Mouse (Mus musculus) frontal cortex, postnatal 14 days (tissue): ENCODE results near the gene Pou2af1.
A peak's percentile ranks its signal among the peaks of the same experiment; 100 is the strongest.

Experiments used
- DNase-seq, 2 experiments: peaks; one replicate each; pipeline ENCODE4 v3.0.0; 2022; ENCODE audit warnings: low spot score in 2 of 2

Gene Pou2af1

DNA sequence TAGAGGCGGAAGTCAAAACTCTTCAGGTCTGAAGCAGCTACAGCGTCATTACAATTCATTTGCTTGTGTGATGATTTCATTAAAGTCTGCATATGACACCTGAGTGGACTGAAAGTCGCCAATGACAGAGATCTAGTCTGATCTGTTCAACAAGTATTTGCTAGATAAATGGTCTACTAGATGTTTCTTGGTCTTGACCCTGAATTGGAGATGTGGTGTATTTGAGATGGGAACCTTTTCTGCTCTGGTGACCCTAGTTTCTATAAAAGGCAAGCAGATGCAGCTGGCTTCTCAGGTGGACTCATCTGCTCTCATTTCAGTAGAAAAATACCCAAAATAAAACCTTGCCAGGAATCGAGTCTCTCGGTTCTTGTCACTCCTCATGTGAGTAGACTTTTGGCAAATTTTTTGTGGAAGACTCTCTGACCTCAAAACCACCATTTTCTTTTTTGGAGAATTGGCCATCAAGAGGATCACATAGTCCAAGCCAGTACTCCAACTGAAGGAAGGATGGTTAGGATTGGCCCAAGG lies 12.2 kb downstream of the Pou2af1 start:
- DNase-seq: no peak

DNA sequence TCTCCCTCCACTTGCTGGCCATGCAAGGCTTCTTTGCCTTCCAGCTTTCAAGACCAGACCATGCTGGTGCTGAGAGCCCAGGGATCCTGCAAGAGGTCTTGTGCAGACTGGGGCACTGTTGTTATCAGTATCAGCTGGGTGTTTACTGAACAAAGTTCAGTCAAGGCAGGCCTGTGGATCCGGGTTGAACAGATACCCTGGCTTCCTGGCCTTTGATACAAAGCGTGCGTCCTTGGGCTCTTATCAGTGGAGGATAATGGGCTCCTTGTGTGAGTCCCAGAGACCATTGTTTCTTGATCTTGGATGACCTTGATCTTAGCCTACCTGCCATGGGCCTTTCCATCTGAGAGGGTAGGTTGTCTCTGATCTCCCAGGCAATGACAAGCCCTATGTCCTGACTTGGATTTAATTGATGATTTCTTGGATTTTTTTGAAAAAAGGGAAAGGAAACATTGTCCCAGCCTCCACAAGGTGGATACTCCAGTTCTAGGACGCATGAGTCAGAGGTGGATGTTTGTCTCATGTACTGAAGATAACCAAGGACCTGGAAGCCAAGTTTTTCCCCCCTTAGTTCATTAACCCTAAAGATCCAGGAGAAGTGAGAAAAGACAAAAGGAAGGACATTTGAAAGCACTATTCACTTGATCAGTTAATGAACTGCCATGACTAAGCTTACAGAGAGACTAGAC lies 17.3 kb downstream of the Pou2af1 start:
- no peak for DNase-seq

DNA sequence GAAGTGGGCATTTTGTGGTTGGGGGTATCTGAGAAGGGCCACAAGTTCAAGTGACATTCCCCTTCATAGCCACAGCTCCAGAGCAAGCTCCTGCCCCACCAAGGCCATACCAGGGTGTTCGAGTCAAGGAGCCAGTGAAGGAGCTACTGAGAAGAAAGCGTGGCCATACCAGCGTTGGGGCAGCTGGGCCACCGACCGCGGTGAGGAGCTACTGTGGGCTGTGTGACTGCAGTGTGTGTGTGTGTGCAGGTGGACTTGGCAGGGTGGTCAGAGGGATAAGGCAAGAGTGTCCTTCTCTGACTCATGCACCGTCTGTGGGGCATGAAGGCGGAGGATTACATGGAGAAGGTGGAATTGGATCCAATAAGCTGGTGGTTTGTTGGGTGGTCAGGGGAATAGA lies 18.7 kb downstream of the Pou2af1 start:
- no peak for DNase-seq

DNA sequence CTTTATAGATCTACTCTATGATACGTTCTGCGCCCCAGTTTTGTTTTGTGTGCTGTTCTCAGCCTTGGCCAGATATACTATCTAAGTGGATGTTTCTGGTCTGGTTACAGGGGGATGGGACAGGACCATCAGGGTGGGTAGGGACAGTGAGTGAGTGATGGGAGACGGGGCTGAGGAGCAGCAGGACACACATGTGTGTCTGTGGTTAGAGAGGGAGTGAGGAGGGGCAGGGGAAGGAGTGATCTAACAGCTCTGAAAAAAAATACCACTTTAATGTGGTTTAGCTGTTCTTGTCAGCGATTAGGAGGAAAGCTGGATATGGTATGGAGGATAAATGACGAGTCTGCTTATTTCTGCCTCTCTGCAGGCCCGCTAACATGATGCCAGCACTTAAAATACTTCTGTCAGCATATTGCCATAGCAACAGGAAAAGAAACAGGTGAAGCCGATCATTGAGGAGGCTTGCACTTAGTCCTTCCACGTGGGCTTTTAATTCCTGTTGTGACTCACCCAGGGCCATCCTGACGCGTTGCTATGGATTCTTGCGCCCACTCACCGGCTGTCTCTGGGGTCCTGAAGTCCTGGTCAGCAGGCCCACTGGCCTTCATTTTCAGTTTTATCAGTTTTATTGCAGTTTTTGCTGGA lies 25.4 kb downstream of the Pou2af1 start:
- peak; percentile 46 to 49 for DNase-seq

DNA sequence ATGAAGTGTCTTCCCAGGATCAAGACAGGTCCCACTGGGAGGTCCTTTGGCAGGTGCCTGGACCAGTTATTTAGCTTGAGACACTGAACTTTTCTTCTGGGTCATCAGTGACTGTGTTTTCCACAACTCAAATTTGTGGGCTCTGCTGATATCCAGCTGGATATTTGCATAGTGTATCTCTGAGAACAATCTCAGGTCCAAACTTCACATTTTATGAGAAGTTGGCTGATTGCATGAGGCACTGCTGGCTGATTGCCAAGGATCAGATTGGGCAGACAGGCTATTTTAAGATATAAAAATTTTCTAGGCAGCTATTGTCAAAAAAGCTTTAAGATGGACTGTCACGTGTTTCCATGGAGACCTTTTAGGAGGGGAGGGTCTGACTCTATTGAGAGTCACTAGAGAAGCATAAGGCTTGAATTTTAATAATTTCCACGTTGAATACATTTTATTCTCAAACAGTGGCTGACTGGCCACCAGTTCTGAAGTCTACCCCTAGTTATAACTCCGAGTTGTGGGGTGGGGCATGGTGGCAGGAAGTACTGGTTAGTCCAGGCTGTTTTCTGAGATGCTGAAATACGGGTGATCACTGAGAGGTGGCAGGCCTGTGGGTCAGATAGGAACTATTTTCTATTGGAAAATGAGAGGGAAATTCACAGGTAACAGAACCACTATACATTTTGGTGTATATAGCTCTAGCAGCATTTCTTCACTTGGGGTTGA lies 43.4 kb downstream of the Pou2af1 start:
- no peak for DNase-seq

DNA sequence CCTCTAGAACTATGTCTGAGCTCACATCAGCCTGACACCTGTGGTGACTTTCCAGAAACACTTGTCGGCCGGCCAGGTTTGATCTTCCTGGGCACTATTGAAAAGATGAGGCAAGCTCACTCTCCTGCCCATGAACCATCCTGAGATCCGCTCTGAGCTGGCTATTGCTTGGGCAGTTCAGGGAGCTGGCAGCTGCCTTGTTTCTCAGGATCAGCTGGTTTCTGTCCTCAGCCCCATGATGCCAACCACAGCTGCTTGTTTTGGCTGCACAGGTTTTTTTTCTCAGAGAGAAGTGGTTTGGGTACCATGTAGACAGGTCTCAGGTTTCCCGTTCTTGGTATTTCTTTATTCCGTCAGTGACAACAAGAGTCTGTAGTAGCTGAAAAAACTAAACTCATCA lies 44.9 kb downstream of the Pou2af1 start:
- DNase-seq: no peak

DNA sequence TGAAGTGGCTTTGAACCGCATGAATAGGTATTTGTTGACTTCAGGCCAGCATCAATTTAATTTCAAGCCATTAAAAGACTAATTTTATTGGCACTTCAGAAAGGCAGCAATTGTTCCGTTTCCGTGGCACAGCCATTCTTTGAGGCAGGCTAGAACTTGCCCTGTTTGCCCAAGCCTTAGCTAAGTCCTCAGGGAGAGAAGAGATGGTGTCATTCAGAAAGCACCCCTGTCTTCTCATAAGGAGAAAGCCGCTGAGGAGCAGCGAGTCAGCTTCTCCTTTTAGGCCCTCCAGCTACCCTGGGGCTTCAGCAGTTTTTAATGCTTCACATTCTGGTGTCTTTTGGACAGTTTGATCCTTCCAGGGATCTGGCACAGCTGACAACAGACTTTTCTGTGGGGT lies 55.3 kb downstream of the Pou2af1 start:
- no peak for DNase-seq

DNA sequence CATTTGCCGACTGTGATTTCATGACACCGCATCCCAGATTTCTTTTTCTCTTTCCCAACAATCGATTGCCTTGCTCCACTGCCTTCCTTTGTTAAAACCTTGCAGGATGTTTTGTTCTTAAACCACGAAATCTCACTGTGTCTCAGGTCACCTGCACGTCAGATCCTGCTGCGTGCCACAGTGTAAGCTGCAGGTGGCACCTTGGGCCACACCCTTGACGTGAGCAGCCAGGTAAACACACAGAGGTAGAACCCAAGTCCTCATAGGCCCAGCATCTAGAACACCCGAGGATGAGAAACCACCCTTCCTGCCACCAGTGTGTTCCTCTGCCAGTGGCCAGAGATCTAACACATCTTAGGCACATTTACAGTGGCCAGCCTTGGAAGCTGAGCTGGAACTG lies 57.6 kb downstream of the Pou2af1 start:
- DNase-seq: no peak

DNA sequence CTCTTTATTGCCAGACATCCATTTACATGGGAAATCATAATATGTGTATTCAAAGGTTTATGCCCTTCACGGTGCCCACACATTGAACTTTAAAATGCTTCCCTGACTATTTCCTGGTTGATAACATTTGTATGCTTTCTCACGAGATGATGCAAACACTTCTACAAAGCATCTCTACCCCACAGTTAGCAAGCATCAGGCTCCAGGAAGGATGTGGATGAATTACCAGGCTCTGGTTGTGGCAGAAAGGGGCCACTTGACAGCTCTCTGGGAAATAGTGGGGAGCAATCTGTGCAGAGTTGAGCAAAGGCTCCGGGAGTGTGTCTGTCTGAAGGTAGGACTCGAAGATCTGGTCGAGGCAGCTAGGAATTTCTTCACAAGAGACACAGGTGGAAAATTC lies 58.6 kb downstream of the Pou2af1 start:
- no peak for DNase-seq

DNA sequence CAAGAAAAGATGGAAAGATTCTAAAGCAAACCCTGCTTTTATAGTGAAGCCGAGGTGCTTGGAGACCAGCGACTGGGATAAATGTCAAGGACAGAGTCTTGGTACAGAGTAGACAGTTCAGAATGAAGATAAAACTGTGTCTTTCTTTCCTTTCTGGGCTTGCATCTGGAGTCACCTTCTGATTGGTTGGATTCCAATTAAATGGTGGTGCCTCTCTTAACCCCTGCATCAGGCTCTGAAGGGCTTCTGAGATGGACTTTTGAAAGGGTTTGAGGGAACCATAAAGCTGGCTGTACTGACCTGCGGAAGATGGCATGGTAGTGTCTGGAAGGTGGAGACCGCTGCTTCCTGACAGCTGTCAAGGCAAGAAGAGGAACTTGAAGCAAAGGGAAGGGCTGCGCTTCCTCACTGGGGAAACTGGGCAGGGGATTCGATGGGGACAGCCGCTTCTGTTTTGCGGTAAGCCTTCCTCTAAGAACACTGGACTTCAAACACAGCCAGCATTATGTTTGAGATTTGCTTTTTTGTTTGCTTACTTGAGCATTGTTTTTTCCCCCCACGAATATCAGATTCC lies 60.2 kb downstream of the Pou2af1 start:
- DNase-seq: no peak

DNA sequence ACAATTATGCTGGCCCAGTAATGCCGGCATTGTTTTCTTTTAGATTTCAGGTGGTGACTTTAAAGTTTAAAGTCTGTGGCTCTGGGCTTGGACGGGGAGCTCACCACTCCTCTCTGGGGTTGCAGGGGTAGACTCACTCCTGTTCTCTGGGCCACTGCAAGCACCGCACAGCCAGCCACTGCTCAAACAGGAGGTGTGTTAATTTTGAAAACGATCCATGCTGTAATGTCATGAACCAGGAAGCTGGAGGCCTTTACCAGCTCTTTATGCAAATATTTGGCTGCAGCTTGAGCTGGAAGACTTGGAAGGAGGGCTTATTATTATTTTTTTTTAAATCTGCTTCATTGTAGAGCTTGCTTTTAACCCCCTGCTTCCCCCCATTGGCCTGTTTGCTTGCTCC lies 61.2 kb downstream of the Pou2af1 start:
- DNase-seq: no peak

DNA sequence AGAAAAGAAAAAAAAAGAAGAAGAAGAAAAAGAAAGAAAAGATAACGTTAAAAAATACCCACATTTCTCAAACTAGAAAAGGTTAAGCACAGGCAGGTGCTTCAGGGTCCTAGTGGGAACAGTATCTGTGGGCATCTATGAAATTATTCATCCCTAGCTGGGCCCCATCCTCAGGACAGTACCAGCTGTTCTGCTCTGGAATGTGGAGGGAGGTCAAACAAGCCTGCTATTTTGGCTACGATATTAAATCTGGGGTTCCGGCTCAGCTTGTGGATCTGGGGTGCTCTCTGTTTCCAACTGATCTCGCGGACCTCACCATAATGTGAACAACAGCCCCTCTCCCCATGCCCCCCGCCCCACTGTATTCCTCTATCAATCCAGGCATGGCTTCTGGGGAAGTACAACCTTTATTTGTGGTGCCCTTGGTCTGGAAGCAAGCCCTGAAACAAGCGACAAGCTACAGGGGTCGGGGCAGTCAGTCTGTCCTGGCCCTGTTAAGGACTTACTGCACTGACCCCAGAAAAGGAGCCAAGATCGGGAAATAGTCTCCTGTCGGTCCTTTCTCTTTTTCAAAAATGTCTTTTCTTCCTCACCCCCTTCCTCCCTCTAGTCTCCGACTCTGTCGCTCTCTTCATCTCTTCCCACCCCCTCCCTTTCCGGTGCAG lies 64.5 kb downstream of the Pou2af1 start:
- DNase-seq: no peak

DNA sequence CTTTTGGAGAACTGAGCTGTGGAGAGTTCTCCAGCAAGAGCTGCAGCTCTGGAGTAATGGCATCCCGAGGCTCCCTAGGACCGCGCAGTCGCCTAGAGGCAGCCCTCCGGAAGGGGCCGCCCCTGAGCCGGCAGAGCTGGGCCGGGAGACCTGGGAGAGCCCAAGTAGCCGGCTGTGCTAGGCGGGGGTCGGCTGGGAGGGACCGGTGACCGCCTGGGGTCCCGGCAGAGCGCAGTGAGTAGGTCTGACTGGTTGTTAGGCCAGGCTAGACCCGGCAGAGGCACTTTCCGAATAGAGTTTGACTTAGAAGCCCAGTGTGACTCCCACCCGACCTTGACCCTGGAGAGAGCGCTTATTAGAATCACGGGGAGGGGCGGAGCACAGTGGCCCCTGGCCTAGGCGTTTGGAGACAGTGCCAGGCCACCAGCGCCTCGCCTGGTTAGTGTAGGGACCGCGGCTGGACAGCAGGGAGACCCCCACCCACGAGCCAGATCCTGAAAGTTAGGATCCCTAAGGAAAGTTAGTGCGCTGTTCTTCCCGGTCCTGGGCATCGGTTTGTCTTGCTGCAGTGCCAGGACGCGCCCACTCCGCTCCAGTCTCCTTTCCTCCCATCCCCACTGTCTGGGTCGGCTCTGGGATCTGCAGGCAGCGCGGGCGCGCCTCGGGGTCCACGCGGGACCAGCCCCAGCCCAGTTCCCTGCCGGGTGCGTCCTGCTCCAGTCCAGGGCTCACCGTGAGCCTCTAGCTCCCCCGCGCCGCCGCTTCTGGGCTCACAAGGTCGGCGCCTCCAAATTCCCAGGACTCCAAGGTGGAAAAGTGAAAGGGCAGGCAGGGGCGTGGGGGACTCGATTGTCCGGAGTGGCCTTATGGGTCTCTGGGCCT lies 65.2 kb downstream of the Pou2af1 start, which contains the start of gene Colca2:
TSS of gene Colca2 (minus strand) at position 70 of the 882 bp plus-strand sequence.
- peak; percentile 44 to 54 for DNase-seq

DNA sequence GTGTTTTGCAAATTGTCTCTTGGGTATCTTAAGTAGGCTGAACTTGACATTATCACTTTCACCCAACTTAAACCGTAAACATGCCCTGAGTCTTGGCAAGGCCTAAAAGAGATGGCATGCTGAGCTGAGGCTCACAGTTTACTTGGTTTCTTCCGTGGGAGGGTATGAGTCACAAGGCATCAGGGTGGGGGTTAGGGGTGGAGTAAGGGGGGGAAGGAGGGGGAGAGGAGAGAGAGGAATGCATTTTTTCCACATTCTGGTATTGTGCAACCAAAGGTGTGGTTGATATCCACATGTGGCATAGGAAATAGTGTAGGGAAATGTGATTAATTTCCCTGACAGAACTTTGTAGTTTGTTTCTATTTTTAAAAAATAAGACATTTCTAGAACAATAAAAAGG lies 72.6 kb downstream of the Pou2af1 start:
- DNase-seq: no peak
